Mouse (Mus musculus): ENCODE measurements around the gene Nop16.

Nop16 gene

DNA sequence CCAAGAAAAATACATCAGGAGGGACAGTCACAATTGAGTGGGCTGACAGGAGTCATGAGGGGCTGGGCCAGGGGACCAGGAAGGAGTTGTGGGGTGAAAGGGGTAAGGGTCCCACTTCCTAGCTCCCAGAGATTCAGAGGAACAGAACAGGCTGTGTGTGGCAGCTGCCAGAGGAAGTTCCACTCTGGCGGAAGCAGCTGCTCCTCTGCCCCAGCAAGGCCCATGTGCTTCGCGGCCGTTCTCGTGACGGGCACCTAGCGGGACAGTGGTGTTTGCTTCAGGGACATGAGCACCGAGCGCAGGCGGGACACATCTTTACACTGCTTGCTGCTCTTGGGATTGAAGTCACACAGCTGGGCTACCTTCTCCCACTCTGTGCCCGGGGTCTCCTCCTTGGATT, 3.7 kb upstream of the Nop16 start:
- no peak for DNase-seq

DNA sequence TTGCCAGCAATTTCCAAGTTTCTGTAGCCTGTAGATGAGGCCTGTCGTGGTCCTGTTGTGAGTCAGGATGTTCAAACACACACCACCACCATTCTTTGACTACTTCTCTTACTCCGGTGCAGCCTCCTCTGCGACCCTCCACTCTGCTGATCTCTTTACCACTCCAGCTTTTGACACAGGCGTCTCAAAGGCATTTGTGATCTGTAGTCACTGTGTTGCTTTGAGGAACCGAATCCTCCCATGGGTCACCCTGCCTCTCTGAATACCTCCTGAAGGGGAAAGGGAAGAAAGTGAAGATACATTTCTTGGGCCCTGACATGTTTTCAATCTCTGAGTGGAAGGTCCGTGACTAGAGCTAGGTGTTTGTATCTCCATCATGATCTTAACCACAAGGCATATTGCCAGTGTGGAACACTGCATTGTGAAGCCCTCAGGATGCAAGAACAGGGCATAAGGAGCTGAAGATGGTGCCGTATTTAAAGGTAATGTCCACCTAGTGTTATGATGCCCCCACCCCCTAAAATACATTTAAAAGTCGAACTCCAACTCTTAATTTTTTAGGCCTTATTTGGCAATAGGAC, 2.0 kb upstream of the Nop16 start:
- DNase-seq: no peak

DNA sequence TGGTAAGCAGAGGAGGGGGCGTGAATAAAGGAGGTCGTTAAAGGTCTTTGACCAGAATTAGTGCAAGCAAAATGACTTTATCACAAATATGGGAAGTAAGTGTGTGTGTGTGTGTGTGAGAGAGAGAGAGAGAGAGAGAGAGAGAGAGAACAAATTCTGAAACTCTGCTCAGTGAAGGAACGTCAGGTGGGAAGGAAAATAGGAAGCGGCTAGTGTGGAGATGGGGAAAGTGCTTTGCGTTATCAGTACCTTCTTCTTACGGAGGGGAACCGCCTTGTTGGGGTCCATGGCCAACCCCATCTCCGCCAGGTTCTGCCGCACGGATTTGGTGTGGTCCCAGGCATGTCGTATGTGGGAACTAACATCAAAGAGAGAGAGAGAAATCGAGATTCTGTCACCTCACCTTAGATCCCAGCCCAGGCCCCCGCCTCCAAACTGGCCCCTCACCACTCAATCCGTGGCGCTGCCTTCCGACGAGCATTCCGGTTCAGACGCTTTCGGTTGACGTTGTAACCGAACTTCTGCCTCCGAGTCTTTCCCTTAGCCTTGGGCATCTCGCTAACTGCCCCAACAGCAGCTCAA, 385 bp downstream of the Nop16 start:
- DNase-seq: peak in 1 of 2 experiments; percentile 17

DNA sequence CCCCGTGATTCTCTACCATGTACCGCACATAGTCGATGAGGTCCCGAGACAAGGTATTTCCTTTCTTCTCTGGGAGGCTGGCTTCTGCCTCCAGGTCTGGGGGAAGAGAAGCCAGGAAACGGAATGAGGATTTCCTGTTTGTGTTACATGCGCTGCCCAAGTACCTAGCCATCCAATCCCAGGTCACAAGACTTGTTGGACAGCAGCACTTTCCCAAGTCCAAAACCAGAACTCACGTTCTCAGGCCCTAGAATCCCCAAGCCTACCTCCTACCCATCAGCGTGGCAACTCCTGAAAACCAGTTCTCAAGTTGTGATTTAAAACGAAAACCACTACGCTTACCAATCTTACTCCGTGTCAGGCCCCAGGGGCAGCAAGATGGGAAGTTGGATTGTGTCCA, 4.1 kb downstream of the Nop16 start:
- DNase-seq: no peak

DNA sequence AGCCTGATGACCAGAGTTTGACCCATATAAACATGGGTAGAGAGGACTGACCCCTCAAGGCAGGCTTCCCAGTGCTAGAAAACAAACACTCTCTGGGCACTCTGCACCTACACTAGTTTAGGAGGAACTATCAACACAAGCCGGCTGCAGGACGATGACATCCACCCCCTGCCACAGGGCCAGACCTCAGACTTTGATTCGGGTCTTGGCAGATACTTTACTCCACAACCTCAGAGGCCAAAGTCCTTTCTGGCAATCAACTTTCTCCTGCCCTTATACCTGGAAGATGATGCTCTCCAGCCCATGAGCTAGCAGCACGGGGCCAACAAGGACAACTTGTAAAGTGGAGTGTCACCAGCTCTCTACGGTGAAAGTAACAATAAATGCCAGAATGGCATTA, 7.0 kb downstream of the Nop16 start:
- no peak for DNase-seq

DNA sequence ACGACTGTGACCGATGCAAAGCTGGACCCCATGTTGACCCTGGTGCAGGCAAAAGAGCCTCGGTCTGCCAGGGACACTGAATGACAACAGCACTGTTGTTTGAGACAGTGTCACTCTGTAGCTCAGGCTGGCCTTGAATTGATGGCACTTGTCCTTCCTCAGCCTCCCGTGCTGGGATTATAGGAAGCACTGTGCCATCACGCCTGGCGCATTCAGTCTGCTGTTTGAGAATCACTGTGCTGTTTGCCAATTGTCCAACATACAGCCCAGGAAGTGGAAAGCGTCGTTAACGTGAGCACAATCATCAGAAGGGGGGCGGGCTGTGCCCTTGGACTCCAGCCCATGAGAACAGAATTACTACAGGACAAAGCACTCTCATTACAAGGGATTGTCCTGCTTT, 7.8 kb downstream of the Nop16 start:
- no peak for DNase-seq

DNA sequence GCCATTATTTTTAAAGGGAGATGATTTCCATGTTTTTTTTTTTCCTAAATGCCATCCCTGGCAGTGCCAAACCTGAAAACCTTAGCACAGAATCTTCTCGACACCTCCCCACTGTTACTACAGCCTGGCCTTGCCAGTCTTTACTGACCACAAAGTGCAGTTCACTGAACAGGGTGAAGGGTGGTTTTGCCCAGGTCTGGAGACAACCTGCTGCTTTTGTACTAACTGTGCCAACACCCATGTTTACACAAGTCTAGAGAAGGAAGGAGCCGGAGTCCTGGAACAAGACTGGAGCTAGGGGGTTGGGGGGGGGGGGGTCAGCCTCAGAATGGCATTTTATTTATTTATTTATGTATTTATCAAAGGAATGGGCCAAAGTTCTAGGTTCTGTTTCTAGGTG, 8.5 kb downstream of the Nop16 start:
- DNase-seq: no peak

DNA sequence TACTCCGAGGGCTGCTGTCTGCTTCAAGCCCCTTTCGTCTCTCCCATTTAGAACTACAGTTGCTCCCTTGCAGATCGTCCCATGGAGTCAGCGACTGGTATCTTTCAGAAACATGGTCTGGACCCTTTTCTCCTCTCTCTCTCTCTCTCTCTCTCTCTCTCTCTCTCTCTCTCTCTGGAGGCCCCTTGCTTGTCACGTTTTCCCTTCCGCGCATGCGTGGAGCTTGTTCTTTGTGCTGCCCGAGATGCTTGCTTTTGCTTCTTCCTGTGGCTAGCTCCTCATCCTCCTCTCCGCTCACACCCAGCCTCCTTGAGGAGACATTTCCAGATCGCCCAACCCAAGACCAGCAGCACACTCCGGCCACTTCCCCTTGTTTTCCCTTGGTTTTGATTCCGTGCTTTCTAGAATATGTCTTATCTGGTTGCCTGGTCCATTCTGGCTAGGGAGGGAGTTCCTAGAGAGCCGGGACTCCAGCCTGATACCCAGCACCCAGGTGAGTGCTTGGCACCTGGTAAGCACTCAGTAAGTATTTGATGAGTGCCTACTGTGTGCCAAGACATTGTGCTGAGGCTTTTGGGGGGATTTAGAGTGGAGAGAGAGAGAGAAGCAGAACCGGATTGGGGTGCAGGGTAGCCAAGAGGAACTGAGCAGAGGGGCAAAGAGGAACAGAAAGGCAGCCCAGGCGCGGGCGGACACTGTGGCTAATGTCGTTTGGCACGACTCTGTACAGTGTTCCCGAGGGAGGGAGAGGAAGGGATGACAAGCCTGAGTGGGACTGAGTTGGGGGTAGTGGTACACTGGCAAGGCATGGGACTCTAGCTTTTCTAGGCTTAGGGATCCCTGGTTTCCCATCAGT, 12.0 kb downstream of the Nop16 start:
- DNase-seq: peak; percentile 43 to 59

DNA sequence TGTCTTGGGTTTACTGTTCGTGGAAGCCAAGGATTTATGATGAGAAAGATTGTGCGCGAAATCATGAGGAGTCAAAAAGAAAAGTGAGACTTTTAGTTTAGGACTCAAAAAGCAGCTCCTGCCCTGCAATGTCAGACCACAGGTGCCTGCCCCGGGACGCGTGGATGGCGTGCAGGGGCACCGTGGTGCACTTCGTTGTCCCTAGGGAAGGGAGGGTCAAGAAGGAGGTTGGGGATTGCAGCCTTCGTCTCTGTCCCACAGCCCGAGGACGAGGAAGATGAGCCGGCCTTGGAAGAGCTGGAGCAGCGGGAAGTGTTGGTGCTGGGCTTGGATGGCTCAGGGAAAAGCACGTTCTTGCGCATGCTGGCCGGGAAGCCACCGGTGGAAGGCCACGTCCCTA, 14.4 kb downstream of the Nop16 start:
- no peak for DNase-seq

DNA sequence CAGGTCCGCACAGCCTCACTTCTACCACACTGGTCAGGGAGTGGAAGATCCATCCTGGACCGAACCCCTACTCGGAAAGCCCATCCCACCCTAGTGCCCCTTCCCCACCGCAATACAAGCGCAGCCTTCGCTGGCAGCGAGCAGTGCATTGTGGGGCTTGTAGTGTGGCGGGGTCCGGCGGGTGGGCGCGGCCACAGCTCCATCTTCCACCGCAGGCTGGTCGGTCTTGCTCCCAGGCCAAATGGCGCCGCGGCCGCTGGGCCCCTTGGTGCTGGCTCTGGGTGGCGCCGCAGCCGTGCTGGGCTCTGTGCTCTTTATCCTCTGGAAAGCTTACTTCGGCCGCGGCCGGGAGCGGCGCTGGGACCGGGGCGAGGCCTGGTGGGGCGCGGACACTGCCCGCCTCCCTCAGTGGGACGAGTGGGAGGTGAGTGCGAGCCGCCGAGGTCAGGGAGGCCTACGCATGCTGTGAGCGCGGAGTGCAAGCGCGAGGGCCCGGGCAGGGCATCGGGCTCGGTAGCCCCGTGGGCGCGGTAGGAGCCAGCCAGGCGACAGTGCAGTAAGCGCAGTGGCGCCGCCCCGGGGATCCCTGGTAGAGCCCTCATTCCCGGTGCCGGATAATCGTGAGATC, 14.9 kb downstream of the Nop16 start, which contains the start of gene Arl10:
Gene Arl10 (plus strand): TSS at position 162 of the 628 bp plus-strand sequence.
- peak; percentile 56 to 61 for DNase-seq

DNA sequence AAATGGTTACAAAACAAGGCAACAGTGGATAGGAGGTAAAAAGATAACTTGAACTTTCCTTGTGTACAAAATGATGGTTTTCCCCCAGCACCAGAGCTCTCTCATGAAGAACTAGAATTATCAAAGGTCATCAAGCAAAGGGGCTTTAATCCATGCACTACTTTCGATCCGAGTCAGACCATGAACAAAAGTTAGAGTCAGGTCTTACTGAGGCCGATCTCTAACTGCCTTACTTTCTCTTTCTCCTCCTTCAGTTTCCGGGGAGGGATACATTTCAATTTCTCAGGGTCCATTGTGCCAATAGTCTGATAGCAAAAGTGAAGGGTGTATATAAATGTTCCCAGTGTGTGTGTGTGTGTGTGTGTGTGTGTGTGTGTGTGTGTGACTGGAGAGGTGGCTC, 17.3 kb downstream of the Nop16 start:
- DNase-seq: no peak

DNA sequence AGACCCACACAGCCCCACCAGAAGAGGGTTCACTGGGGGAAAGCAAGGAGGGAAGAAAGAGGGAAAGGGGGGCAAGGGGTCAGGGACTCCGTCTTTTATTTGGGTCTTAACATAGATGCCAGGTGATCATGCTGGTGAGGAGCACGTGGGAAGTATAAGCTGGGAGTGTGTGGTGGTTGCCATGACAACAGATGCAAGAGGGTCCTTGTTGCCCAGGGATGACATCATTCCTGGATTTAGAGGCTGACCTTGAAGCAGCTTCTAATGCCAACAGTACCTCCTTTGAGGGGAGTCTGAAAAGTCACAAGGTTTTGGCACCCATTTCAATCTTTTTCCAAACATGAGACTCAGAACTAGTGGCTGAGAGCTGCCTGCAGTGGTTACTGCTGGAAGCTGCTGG, 18.3 kb downstream of the Nop16 start:
- DNase-seq: no peak

DNA sequence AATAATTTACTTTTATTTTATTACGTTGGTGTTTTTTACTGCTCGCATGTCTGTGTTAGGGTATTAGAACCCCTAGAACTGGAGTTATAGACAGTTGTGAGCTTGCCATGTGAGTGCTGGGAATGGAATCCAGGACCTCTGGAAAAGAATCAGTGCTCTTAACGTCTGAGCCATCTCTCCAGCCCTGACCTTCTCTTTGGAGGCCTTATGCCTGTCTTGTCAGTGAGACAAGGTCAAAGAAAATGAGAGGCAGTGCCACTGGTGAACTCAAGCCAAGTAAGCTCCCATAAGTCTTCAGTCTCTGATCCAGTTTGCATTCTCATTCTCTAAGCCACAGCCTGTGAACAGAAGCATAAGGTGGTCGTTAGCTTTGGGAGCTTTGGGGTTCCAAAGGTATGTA, 19.2 kb downstream of the Nop16 start:
- DNase-seq: no peak

DNA sequence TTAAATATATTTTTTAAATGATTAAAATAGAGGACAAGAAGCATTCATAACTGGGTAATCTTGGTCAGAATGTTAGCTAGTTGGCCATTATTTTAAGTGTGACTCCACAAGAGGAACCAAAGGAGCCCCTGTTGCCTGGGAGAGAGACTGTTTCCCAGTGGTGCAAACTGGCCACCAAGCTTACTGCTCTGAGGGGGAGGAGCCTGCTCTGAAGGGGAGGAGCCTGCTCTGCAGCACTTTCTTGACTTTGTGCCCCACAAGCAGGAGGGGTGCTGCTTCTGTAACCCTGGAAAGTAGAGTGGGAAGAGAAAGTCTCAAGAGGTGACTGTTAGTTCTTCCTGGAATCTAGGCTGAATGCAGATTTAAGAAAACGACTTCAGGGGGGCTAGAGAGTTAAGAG, 20.6 kb downstream of the Nop16 start:
- DNase-seq: no peak

DNA sequence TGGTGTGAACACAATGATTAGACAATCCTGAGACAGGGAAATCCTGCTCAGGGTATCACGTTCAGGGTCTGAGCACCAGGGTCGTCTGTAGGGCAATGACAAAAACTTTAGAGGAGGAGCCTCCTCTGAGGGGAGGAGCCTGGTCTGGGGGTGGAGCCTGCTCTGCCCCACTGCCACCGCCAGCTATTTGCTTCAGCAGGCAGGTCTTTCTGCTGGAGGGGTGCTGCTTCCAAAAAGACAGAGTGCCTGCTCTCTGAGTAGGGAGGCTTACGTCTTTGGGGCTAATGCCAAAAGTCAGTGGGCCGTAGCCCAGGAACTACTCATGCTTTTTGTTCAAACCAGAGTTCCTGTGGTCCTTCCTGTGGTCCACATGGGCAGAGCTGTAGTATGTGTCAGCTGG, 21.5 kb downstream of the Nop16 start:
- DNase-seq: peak; percentile 26 to 34

DNA sequence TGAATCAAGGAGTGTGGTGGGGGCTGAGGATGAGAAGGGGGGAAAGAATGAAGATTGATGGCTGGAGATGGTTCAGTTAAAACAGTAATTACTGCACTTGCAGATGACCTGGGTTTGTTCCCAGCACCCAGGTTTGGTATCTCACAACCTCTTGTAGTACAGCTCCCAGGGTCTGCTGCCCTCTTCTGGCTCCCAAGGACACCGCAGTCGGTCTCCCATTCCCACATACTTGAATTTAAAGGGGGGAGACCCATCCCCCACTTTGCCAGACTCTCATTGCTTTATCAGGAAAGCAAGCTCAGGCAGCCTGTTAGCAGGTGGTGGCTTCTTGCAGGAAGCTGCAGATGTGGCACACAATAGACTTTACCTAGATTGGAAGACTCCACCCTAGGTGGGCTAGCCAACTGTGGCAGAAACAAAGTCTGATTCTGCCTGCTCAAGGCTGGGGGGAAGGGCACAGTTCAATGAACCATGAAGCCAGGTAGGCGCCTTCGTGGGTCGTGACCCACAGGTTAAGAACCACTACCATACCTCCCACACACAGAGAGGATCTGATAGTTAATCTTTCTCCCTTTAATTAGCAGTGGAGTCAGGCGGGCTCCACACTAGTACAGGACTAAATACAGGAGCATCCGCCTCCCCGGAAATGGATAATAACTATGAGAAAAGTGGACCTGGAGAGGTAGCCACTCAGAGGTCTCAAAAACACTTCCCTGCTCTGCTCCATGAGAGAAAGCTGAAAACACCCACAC, 24.1 kb downstream of the Nop16 start:
- peak in 1 of 2 experiments; percentile 49 for DNase-seq

DNA sequence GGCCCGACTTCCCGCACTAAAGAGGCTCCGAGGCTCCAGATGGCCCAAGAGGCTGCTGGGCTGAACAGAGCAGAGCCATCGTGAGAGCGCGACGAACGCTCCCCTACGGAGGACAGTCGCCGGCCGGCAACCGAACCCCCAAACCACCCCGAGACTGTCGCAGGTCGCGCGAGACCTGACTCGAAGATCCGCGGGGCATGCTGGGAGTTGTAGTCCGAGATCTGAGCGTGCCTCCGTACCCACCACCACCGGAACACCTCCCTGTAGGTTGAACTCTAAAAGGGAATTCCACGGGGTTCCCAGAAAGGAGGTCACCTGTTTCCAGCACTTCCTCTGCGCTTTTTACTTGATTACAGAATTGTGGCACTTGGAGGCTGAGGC, 24.7 kb downstream of the Nop16 start, which contains the start of gene 4833439L19Rik:
Gene 4833439L19Rik (minus strand): TSS at position 235 of the 381 bp plus-strand sequence.
- DNase-seq: peak; percentile 96

DNA sequence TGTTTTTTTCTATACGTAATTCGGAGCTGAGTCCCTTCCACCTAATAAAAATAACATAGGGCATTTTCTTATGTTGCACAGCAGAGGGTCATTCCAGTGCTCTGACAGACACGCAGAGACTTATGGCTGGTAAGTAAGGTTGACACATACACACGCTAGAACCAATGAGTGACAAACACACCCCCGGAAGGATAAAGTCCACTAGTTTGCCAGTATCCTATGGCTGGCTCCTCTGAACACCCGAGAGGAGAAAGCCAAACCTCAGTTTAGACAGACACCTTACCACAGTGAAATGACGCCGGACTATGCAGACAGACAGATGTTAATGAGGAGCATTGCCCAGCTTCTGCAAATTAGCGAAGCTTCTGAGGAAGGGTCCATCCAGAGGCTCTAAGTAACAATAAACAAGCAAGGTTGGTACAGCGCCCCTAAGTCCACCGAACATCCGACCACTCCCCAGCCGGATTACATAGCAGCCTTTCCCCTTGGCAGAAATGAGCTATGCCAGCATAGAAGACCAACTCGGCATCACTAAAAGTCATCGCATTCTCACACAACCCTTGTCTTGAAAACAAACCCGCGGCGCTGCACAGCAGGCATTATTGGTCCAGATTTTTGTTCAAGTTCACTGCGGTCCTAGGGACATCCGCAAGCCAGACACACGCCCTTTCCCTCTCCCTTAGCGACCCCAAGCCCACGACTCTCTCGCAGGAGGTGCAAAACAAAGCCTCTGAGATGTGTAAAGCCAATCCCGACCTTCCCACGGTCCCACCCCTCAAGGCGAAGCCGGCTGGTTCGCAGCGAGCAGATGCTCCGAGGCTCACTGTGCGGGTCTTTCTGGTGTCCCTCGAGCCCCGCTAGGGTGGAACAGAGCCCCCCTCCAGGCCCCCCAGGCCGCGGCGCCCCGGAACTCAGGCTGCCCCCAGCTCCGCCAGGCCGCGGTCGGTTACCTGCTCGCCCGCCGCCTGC, 25.4 kb downstream of the Nop16 start:
- DNase-seq: no peak

DNA sequence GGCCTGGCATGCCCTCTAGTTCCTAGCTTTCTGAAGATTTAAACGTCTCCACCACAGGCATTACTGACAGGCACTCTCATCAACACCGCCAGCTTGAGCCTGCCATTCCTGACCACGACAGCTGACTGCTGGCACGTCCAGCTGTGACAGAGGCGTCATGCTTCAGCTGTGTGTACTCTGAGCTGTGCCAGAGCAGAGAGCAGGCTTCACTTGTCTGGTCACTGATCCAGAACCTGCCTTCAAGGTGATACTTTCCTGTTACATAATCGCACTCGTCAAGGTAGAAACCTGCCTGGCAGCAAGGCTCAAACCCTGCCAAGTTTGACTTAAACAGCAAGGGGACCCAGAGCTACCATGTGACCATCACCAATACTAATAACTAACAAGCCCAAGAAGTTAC, 27.3 kb downstream of the Nop16 start:
- DNase-seq: no peak

DNA sequence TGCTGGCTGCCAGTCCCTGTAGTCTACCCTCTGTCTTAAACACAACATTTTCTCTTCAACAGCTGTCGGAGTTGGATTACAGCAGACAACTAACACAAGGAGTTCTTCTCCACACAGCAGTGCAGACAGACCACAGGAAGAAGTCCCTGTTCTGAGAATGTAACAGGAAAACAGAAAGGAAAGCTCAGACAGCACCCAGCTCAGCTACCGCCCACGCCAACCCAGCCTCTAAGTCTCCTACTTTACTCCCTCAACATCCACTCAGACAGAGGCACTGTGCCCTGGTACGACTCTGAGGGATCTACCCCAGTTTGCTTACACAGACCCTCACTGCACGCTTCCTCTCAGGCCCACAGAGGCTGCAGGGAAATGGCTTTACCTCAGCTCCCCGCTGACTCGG, 29.3 kb downstream of the Nop16 start:
- no peak for DNase-seq

DNA sequence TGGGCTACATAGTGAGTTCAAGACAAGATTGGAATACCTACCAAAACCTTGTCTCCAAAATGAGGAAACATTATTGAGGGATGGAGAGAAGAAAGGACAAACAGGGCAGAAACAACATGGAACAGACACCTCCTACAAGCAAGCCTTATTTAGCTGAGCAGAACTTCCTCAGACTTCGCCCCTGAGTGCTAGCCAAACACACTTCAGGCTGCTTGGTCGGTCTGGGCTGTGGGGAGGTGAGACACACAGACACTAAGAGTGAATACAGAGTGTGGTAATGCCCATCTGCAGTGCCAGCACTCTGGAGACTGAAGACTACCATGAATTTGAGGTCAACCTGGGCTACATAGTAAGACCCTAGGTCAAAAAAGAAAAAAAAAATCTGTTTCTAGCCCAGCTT, 30.2 kb downstream of the Nop16 start:
- no peak for DNase-seq

DNA sequence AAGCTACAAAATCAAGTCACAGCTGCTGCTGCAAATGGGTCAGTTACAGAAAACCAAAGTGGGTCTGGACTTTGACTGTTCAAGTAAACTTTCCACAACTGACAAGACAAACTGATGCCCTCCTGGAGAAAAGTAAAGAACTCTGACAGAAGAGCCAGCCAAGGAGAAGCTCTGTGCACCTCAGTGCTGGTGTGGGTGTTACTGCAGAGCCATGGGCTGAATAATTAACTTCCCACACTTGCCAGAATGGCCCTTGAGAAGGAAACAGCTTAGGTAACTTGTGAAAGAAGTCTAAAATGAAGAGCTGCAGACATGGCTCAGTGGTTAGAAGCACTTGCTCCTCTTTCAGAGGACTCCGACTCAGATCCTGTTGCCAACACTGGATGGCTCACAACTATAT, 32.2 kb downstream of the Nop16 start:
- DNase-seq: no peak

Data from B cell, adult 2 months (primary cell).